Comparison of ENCODE assay signal across 18 mouse cellular contexts in the genomic region with DNA sequence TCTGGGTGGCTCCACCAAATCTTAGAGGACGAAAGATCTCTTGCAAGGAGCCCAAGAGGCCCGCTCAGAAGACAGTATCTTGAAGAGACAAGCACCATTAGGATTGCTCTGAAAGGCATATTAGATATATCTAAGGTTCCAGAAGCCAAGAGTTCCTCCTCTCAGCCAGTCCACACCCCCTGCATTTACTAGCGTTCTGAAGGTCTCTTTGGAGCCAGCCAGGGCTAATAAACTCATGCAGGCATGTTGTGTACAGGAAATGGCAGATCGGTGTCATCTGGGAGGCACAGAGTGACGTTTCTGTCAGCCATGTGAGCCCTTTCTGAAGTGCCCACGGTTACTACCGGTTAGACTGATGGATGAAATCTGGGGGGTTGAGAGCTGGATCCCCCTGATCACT. TPM values are rescaled to one million over a fixed set of nuclear protein-coding genes. Genes with fewer than 3 reads are reported as not detected.
DNase-seq lines count a peak whose midpoint lies in the region; ATAC-seq and TF ChIP-seq lines count a peak whose summit lies in the region.
"Had no signal": no experiment of that assay in that cellular context is flagged by ENCODE, and none has a peak within 500 bp of the region (broad histone marks: within the 10 kb centered on the region; RNA-seq: fewer than 3 reads in every experiment).

No protein-coding gene starts in this region.

- DNase-seq in embryonic facial prominence, embryonic 10.5 days (ENCODE audit: low spot score) = no peak
- DNase-seq in urinary bladder, postnatal 36 days (ENCODE audit: low spot score in 2 of 2) = peak; percentile 12 to 28
- DNase-seq in urinary bladder, postnatal 10 days (ENCODE audit: low spot score) = no peak
- no peak for DNase-seq in stomach, postnatal 0 days (ENCODE audit: low spot score)
- DNase-seq in cerebellum, postnatal 14 days = no peak
- DNase-seq in midbrain, postnatal 0 days (ENCODE audit: low spot score) = no peak
- DNase-seq: cerebellum, adult 2 months; heart, postnatal 10 days; kidney, postnatal 14 days; layer of hippocampus, adult 9-11 months; spleen, adult 18-20 months; thymus, postnatal 25 days had no signal

- no peak overlapping the region for H3K27ac ChIP-seq in embryonic facial prominence, embryonic 13.5 days
- H3K27ac ChIP-seq in embryonic facial prominence, embryonic 10.5 days (replicated peaks) = no peak overlapping the region
- no peak overlapping the region for H3K27ac ChIP-seq in lung, embryonic 16.5 days (ENCODE audit: low read length)
- peak overlapping the region; percentile 90 for H3K27ac ChIP-seq in stomach, postnatal 0 days (replicated peaks)
- no peak overlapping the region for H3K27ac ChIP-seq in midbrain, postnatal 0 days (ENCODE audit: low read depth, low read length)
- H3K27ac ChIP-seq: forebrain, embryonic 15.5 days; liver, embryonic 14.5 days; midbrain, embryonic 10.5 days had no signal

- no peak for TF ChIP-seq CTCF in stomach, postnatal 0 days (IDR thresholded peaks at IDR 0.05; ENCODE audit: low read depth)
- no peak for TF ChIP-seq CTCF in midbrain, postnatal 0 days (IDR thresholded peaks at IDR 0.05)

- TF ChIP-seq EP300 in stomach, postnatal 0 days (optimal IDR thresholded peaks at IDR 0.05) = no peak

- no peak overlapping the region for H3K4me3 ChIP-seq in embryonic facial prominence, embryonic 13.5 days
- H3K4me3 ChIP-seq in embryonic facial prominence, embryonic 10.5 days = no peak overlapping the region
- 0 out of 2 replicates have a peak overlapping the region, but pooled peaks have one; percentile 0 for H3K4me3 ChIP-seq in lung, embryonic 16.5 days (ENCODE audit: low read length)
- no peak overlapping the region for H3K4me3 ChIP-seq in stomach, postnatal 0 days (ENCODE audit: low read depth, low read length)
- H3K4me3 ChIP-seq in midbrain, postnatal 0 days (ENCODE audit: low read depth, low read length) = no peak overlapping the region
- H3K4me3 ChIP-seq: forebrain, embryonic 15.5 days; midbrain, embryonic 10.5 days; stomach, embryonic 15.5 days had no signal

- 60% methylated on average over 7 of the region's 7 CpGs for WGBS in embryonic facial prominence, embryonic 13.5 days
- 74% methylated on average over 7 of the region's 7 CpGs for WGBS in embryonic facial prominence, embryonic 10.5 days
- 54% methylated on average over 7 of the region's 7 CpGs for WGBS in lung, embryonic 16.5 days
- 57% methylated on average over 7 of the region's 7 CpGs for WGBS in stomach, postnatal 0 days
- 75% methylated on average over 7 of the region's 7 CpGs for WGBS in midbrain, postnatal 0 days

- no peak overlapping the region for H3K9ac ChIP-seq in embryonic facial prominence, embryonic 13.5 days
- H3K9ac ChIP-seq in lung, embryonic 16.5 days (ENCODE audit: low read length) = no peak overlapping the region
- no peak overlapping the region for H3K9ac ChIP-seq in stomach, postnatal 0 days (ENCODE audit: low read length)
- H3K9ac ChIP-seq in midbrain, postnatal 0 days (replicated peaks; ENCODE audit: low read length, poor library complexity, severe bottlenecking) = no peak overlapping the region
- H3K9ac ChIP-seq: forebrain, embryonic 15.5 days; liver, embryonic 14.5 days; stomach, embryonic 15.5 days had no signal

- H3K4me1 ChIP-seq in embryonic facial prominence, embryonic 13.5 days = peaks cover 34% of the 10 kb centered on the region
- peaks cover 24% of the 10 kb centered on the region for H3K4me1 ChIP-seq in embryonic facial prominence, embryonic 10.5 days
- peaks cover 10% of the 10 kb centered on the region for H3K4me1 ChIP-seq in lung, embryonic 16.5 days (replicated peaks; ENCODE audit: control insufficient read depth, insufficient read depth, low read length)
- H3K4me1 ChIP-seq in stomach, postnatal 0 days (replicated peaks; ENCODE audit: control insufficient read depth, insufficient read depth) = peaks cover 9% of the 10 kb centered on the region
- peaks cover 3% of the 10 kb centered on the region; the same call in 1 of the 2 replicates for H3K4me1 ChIP-seq in midbrain, postnatal 0 days (ENCODE audit: insufficient read depth, low read length)

- 0 out of 2 replicates have a peak overlapping the region, but pooled peaks have one; percentile 17 for H3K4me2 ChIP-seq in embryonic facial prominence, embryonic 13.5 days
- H3K4me2 ChIP-seq in lung, embryonic 16.5 days (ENCODE audit: low read depth, low read length) = 0 out of 2 replicates have a peak overlapping the region, but pooled peaks have one; percentile 11
- no peak overlapping the region for H3K4me2 ChIP-seq in stomach, postnatal 0 days (replicated peaks; ENCODE audit: low read depth)
- H3K4me2 ChIP-seq in midbrain, postnatal 0 days (ENCODE audit: low read depth, low read length, poor library complexity, severe bottlenecking) = no peak overlapping the region
- H3K4me2 ChIP-seq: forebrain, embryonic 15.5 days; stomach, embryonic 15.5 days had no signal

- no peaks in the 10 kb centered on the region for H3K27me3 ChIP-seq in embryonic facial prominence, embryonic 13.5 days
- H3K27me3 ChIP-seq in embryonic facial prominence, embryonic 10.5 days (replicated peaks; ENCODE audit: low read depth, poor library complexity, severe bottlenecking) = 0 out of 2 replicates have a peak, but pooled peaks cover 8% of the 10 kb centered on the region
- H3K27me3 ChIP-seq in lung, embryonic 16.5 days (ENCODE audit: control insufficient read depth, insufficient read depth, low read depth, low read length) = no peaks in the 10 kb centered on the region
- no peaks in the 10 kb centered on the region for H3K27me3 ChIP-seq in stomach, postnatal 0 days (ENCODE audit: control insufficient read depth, insufficient read depth, low read length)
- H3K27me3 ChIP-seq in midbrain, postnatal 0 days (ENCODE audit: insufficient read depth, low read length) = no peaks in the 10 kb centered on the region
- H3K27me3 ChIP-seq: forebrain, embryonic 15.5 days; stomach, embryonic 15.5 days had no signal

- no peak for ATAC-seq in embryonic facial prominence, embryonic 13.5 days (ENCODE audit: insufficient number of reproducible peaks, insufficient read depth, low FRiP score, low TSS enrichment, low read depth)
- ATAC-seq in lung, embryonic 16.5 days (ENCODE audit: low read depth) = no peak
- ATAC-seq in stomach, postnatal 0 days (ENCODE audit: low FRiP score, low TSS enrichment) = no peak
- no peak for ATAC-seq in midbrain, postnatal 0 days (ENCODE audit: low FRiP score)
- ATAC-seq: forebrain, embryonic 15.5 days had no signal

- H3K36me3 ChIP-seq in embryonic facial prominence, embryonic 13.5 days = peaks cover 26% of the 10 kb centered on the region; the same call in 1 of the 2 replicates
- no peaks in the 10 kb centered on the region for H3K36me3 ChIP-seq in embryonic facial prominence, embryonic 10.5 days (replicated peaks)
- H3K36me3 ChIP-seq in lung, embryonic 16.5 days (ENCODE audit: control insufficient read depth, insufficient read depth, low read length) = no peaks in the 10 kb centered on the region
- 0 out of 2 replicates have a peak, but pooled peaks cover 2% of the 10 kb centered on the region for H3K36me3 ChIP-seq in stomach, postnatal 0 days (ENCODE audit: control insufficient read depth, insufficient read depth, low read length)
- H3K36me3 ChIP-seq in midbrain, postnatal 0 days (ENCODE audit: insufficient read depth, low read length) = no peaks in the 10 kb centered on the region
- H3K36me3 ChIP-seq: forebrain, embryonic 15.5 days; midbrain, embryonic 10.5 days; stomach, embryonic 15.5 days had no signal

- no peaks in the 10 kb centered on the region for H3K9me3 ChIP-seq in embryonic facial prominence, embryonic 13.5 days
- H3K9me3 ChIP-seq in embryonic facial prominence, embryonic 10.5 days = no peaks in the 10 kb centered on the region
- no peaks in the 10 kb centered on the region for H3K9me3 ChIP-seq in lung, embryonic 16.5 days (ENCODE audit: control insufficient read depth, low read length)
- H3K9me3 ChIP-seq in stomach, postnatal 0 days (ENCODE audit: control insufficient read depth, low read length) = no peaks in the 10 kb centered on the region
- no peaks in the 10 kb centered on the region for H3K9me3 ChIP-seq in midbrain, postnatal 0 days (ENCODE audit: low read length)
- H3K9me3 ChIP-seq: forebrain, embryonic 15.5 days; midbrain, embryonic 10.5 days; stomach, embryonic 15.5 days had no signal

RNA-seq across cellular contexts. Expression of a gene that starts 4.2 kb away (rescaled TPM):
- 19.9 and 20.7 TPM in 2 replicates for polyA plus RNA-seq in embryonic facial prominence, embryonic 13.5 days (2015; fragmentation: Nextera tagmentation; extraction: Ambion mirVana)
- polyA plus RNA-seq in embryonic facial prominence, embryonic 10.5 days (2016; fragmentation: Nextera tagmentation; extraction: Ambion mirVana) = 2.9 and 3.7 TPM in 2 replicates
- 23.2 and 25.0 TPM in 2 replicates for polyA plus RNA-seq in lung, embryonic 16.5 days (2015; fragmentation: Nextera tagmentation; extraction: Ambion mirVana)
- polyA plus RNA-seq in stomach, postnatal 0 days (2015; fragmentation: Nextera tagmentation; extraction: Ambion mirVana) = 23.4 and 25.0 TPM in 2 replicates
- total RNA-seq in midbrain, postnatal 0 days (2014; rRNA removed) = 5.8 and 7.1 TPM in 2 replicates
- 5.8 and 6.2 TPM in 2 replicates for polyA plus RNA-seq in midbrain, postnatal 0 days (2015; fragmentation: Nextera tagmentation; extraction: Ambion mirVana)

RNA-seq across cellular contexts. Expression of a gene that starts 22.7 kb away (rescaled TPM):
- polyA plus RNA-seq in embryonic facial prominence, embryonic 13.5 days (2015; fragmentation: Nextera tagmentation; extraction: Ambion mirVana) = 0.89 and 1.0 TPM in 2 replicates
- polyA plus RNA-seq in embryonic facial prominence, embryonic 10.5 days (2016; fragmentation: Nextera tagmentation; extraction: Ambion mirVana) = 0.40 and 0.81 TPM in 2 replicates
- polyA plus RNA-seq in lung, embryonic 16.5 days (2015; fragmentation: Nextera tagmentation; extraction: Ambion mirVana) = 0.40 and 0.92 TPM in 2 replicates
- 0.47 TPM in 2 replicates for polyA plus RNA-seq in stomach, postnatal 0 days (2015; fragmentation: Nextera tagmentation; extraction: Ambion mirVana)
- total RNA-seq in midbrain, postnatal 0 days (2014; rRNA removed) = 0.38 and 0.49 TPM in 2 replicates
- polyA plus RNA-seq in midbrain, postnatal 0 days (2015; fragmentation: Nextera tagmentation; extraction: Ambion mirVana) = 0.60 and 0.72 TPM in 2 replicates

RNA-seq across cellular contexts. Expression of a gene that starts 34.9 kb away (rescaled TPM):
- polyA plus RNA-seq in embryonic facial prominence, embryonic 13.5 days (2015; fragmentation: Nextera tagmentation; extraction: Ambion mirVana) = 38.4 and 39.8 TPM in 2 replicates
- polyA plus RNA-seq in embryonic facial prominence, embryonic 10.5 days (2016; fragmentation: Nextera tagmentation; extraction: Ambion mirVana) = 25.6 and 28.5 TPM in 2 replicates
- 14.8 and 14.9 TPM in 2 replicates for polyA plus RNA-seq in lung, embryonic 16.5 days (2015; fragmentation: Nextera tagmentation; extraction: Ambion mirVana)
- 4.6 and 5.5 TPM in 2 replicates for polyA plus RNA-seq in stomach, postnatal 0 days (2015; fragmentation: Nextera tagmentation; extraction: Ambion mirVana)
- 20.1 and 25.0 TPM in 2 replicates for total RNA-seq in midbrain, postnatal 0 days (2014; rRNA removed)
- polyA plus RNA-seq in midbrain, postnatal 0 days (2015; fragmentation: Nextera tagmentation; extraction: Ambion mirVana) = 15.6 and 16.9 TPM in 2 replicates

RNA-seq across cellular contexts. Expression of a gene that starts 55.0 kb away (rescaled TPM):
- polyA plus RNA-seq in embryonic facial prominence, embryonic 13.5 days (2015; fragmentation: Nextera tagmentation; extraction: Ambion mirVana) = 72.7 and 76.8 TPM in 2 replicates
- 45.4 and 50.0 TPM in 2 replicates for polyA plus RNA-seq in embryonic facial prominence, embryonic 10.5 days (2016; fragmentation: Nextera tagmentation; extraction: Ambion mirVana)
- polyA plus RNA-seq in lung, embryonic 16.5 days (2015; fragmentation: Nextera tagmentation; extraction: Ambion mirVana) = 79.5 TPM in 2 replicates
- polyA plus RNA-seq in stomach, postnatal 0 days (2015; fragmentation: Nextera tagmentation; extraction: Ambion mirVana) = 67.2 and 71.1 TPM in 2 replicates
- total RNA-seq in midbrain, postnatal 0 days (2014; rRNA removed) = 29.5 and 36.6 TPM in 2 replicates
- polyA plus RNA-seq in midbrain, postnatal 0 days (2015; fragmentation: Nextera tagmentation; extraction: Ambion mirVana) = 42.5 and 44.2 TPM in 2 replicates

Comparison
In these comparisons a context has a peak if more than half of its experiments do, and no peak if none do; other contexts are left out.
1. DNase-seq: peak in urinary bladder, postnatal 36 days (2 of 2); none in embryonic facial prominence, embryonic 10.5 days (single experiment), urinary bladder, postnatal 10 days (single experiment), stomach, postnatal 0 days (single experiment), cerebellum, postnatal 14 days (0 of 2) and midbrain, postnatal 0 days (single experiment).
2. H3K4me2 ChIP-seq: peak in embryonic facial prominence, embryonic 13.5 days (single experiment) and lung, embryonic 16.5 days (single experiment); none in stomach, postnatal 0 days (single experiment) and midbrain, postnatal 0 days (single experiment).